Mouse (Mus musculus) ES-Bruce4 (cell line): Measurements from ENCODE around the gene Lrmda. TPM values are rescaled to one million over a fixed set of nuclear protein-coding genes. Genes with fewer than 3 reads are reported as not detected.

Source experiments
- H3K27ac ChIP-seq: 2 replicates; pipeline ENCODE4 v1.5.1; 2012; ENCODE audit warnings: low read length, inconsistent platforms; ENCODE audit not compliant: insufficient read depth
- H3K27me3 ChIP-seq: 2 replicates; pipeline ENCODE4 v1.6.1; 2012; ENCODE audit warnings: mild to moderate bottlenecking, low read length, inconsistent platforms; ENCODE audit not compliant: control insufficient read depth, poor library complexity, insufficient read depth, severe bottlenecking
- H3K36me3 ChIP-seq: 2 replicates; pipeline ENCODE4 v1.6.1; 2012; ENCODE audit warnings: inconsistent platforms, mild to moderate bottlenecking, low read length, moderate library complexity; ENCODE audit not compliant: control insufficient read depth, poor library complexity, insufficient read depth, severe bottlenecking
- H3K4me1 ChIP-seq: one replicate; pipeline ENCODE4 v1.8.1; 2011; ENCODE audit warnings: low read length; ENCODE audit not compliant: control insufficient read depth, insufficient read depth
- H3K4me3 ChIP-seq: 2 replicates; pipeline ENCODE4 v1.5.1; 2011; ENCODE audit warnings: low read depth, mild to moderate bottlenecking, low read length
- H3K9ac ChIP-seq: 2 replicates; pipeline ENCODE4 v1.6.1; 2012; ENCODE audit warnings: low read depth, mild to moderate bottlenecking, inconsistent platforms; ENCODE audit not compliant: poor library complexity, severe bottlenecking
- H3K9me3 ChIP-seq: replicated peaks from 2 replicates; pipeline ENCODE4 v1.6.1; 2012; ENCODE audit warnings: mild to moderate bottlenecking, low read length, inconsistent platforms; ENCODE audit not compliant: control insufficient read depth, poor library complexity, insufficient read depth, severe bottlenecking
- CTCF ChIP-seq: IDR thresholded peaks from one replicate; pipeline ENCODE4 v1.8.1; 2011; ENCODE audit warnings: low read depth, low read length
- EP300 ChIP-seq: IDR thresholded peaks from 2 replicates; pipeline ENCODE4 v1.6.1; 2011; ENCODE audit warnings: low read depth, low read length; ENCODE audit not compliant: insufficient read depth
- POLR2A ChIP-seq: IDR thresholded peaks from one replicate; pipeline ENCODE4 v1.8.1; 2011; ENCODE audit warnings: low read length; ENCODE audit not compliant: insufficient read depth
- polyA plus RNA-seq: library from polyadenylated mRNA; stranded (reverse); fragments of >200 nt; gene quantifications from 2 replicates; pipeline ENCODE4 v1.2.4, GENCODE M21; 2011; ENCODE audit warnings: low read depth; ENCODE audit not compliant: missing spikeins, insufficient read depth, insufficient read length

Gene Lrmda
- polyA plus RNA-seq, 1 experiment = not detected

GRCm38 (mm10) chr14:22649411-22649911, 629.9 kb downstream of the Lrmda start:
- H3K4me1 ChIP-seq = no peaks in the 10 kb centered on the region
- H3K27ac ChIP-seq = no peak overlapping the region
- H3K9me3 ChIP-seq = no peaks in the 10 kb centered on the region
- TF ChIP-seq POLR2A (no peak), CTCF (no peak), EP300 (no peak)
- H3K36me3 ChIP-seq = no peaks in the 10 kb centered on the region
- no peak overlapping the region for H3K4me3 ChIP-seq
- H3K9ac ChIP-seq = no peak overlapping the region
- H3K27me3 ChIP-seq = no peaks in the 10 kb centered on the region

DNA sequence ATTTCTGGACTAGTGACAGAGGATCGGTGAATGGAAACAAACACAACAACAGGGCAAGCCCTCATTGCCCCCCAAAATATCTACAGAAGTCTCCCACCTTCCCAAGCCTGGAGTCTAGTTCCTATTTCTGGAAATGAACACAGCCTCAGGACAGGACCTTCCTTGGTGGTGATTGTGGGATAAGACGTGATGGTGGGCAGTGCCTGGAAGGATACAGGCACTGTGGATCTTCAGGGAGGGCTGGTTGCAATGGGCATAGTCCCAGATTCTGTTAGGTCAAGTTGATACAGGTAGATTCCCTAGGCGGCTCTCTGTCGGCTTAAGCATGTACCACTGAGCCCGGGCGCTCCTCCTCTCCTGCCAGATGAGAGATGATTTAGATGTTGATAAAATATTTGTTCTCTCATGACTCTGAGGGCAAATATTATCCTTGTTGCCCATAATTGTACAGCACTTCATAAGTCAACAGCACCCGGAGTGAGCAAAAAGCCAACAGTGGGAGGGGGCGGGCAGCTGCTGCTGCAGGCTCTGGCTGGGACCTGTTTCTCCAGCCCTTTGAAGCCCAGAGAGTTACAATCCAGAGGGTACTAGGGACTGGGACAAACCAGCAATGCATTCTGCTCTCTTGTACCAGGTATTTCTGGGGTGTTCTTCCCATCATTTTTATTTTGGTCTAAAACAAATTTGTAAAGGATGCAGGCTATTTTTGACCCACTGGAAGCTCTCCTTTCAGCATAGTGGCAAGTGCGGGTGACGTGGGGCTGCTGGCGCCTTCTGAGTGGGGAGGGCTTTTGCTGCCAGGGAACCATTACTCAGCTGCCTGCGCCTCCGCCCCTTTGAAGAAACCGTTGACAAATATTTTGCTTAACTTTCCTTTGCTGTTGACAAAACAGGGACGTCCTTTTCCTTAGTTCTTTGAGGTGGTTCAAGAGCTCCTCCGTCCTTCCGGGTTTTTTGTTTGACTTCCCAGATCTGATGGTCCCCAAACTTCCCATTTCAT, 630.8 kb downstream of the Lrmda start:
- Histone ChIP-seq H3K9me3 (no peaks in the 10 kb centered on the region), H3K27ac (no peak overlapping the region), H3K4me1 (no peaks in the 10 kb centered on the region), H3K9ac (no peak overlapping the region), H3K4me3 (no peak overlapping the region), H3K27me3 (no peaks in the 10 kb centered on the region), H3K36me3 (no peaks in the 10 kb centered on the region)
- TF ChIP-seq CTCF (no peak), EP300 (no peak), POLR2A (no peak)

DNA sequence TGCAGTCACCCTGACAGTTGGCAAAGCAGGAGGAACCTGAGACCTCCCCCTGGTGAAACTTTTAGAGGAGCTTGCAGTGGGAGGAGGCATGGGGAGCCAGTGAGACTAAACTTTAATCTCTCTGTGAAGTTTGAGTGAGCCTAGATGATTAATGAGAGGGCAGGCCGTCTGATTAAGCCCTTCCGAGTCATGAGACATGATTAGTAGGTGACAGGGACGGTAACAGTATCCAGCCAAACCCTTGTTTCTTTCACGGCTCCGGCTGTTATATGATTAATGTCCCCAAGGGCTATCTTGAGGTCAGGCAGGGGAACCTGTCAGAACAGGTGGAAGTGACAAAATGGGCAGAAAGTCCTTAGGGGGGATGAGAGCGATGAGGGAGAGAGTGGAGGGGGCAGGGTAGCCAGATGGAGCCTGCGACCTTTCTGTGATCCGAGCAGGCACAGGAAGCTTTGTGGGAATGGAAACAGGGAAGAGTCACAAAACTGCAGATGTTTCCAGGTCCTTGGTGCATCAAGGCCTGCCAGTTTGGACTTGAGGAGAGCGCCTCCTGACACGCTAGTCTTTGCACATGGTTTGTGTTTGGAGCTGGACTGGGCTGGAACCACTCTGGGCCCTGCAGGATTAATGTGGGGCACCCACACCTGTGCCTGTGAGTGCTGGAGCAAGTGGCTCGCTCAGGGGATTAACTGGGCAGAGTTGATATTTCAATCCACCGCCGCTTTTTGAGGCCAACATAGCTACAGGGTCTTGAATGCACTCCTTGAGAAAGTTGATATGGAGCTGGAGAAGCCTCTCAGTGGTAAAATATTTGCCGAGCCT, 631.8 kb downstream of the Lrmda start:
- Histone ChIP-seq H3K4me1 (no peaks in the 10 kb centered on the region), H3K27me3 (no peaks in the 10 kb centered on the region), H3K36me3 (no peaks in the 10 kb centered on the region), H3K4me3 (no peak overlapping the region), H3K27ac (no peak overlapping the region), H3K9ac (no peak overlapping the region), H3K9me3 (no peaks in the 10 kb centered on the region)
- no peak for TF ChIP-seq CTCF
- TF ChIP-seq EP300 = no peak
- TF ChIP-seq POLR2A = no peak

- Histone ChIP-seq H3K9me3 (no peaks in the 10 kb centered on the region; the same call in 1 of the 2 replicates), H3K27ac (no peak overlapping the region), H3K27me3 (0 out of 2 replicates have a peak, but pooled peaks cover 1% of the 10 kb centered on the region), H3K4me3 (no peak overlapping the region), H3K4me1 (no peaks in the 10 kb centered on the region), H3K36me3 (no peaks in the 10 kb centered on the region), H3K9ac (no peak overlapping the region)
- TF ChIP-seq EP300 (no peak), CTCF (no peak), POLR2A (no peak)
Measured at GRCm38 (mm10) chr14:22662496-22662895, 643.0 kb downstream of the Lrmda start.

DNA sequence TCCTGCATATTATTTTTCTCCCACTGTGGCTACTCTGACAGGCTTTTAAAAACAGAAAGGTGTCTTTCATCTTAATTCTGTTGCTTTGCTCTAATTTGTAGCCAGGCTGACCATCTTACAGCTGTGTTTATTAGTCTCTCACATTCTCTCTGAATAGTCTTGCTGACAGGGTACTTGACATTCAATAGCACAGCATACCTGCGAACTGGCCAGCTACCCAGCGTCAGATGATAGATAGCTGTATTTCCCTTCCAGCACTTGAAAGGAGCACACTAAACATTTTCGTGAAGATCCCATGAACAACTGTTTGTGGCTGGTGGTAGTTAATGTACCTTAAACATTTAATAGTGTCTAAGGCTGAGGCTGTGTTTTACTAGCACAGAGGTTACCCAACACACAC, 646.9 kb downstream of the Lrmda start:
- Histone ChIP-seq H3K9ac (no peak overlapping the region), H3K4me3 (no peak overlapping the region), H3K4me1 (no peaks in the 10 kb centered on the region), H3K27ac (no peak overlapping the region), H3K27me3 (no peaks in the 10 kb centered on the region), H3K9me3 (no peaks in the 10 kb centered on the region), H3K36me3 (no peaks in the 10 kb centered on the region)
- TF ChIP-seq POLR2A = no peak

DNA sequence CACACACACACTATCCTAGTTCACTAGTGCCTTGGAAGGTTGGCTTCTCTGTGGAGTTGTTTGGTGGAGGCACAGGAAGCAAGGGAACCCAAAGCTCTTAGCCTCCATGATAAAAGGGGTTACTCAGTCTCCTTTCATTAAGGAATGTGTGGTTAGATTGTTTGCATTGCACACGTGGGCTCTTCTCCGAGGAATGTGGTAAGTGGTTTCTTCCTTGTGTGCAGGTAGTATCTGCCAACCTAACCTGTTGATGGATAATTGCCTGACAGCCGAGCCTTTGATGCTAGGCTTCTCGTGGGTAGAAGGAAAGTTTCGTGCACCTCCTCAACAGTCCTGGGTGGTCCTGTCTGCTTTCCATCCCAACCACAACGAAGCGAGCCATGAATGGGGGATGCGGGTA, 648.8 kb downstream of the Lrmda start:
- no peaks in the 10 kb centered on the region for H3K36me3 ChIP-seq
- no peaks in the 10 kb centered on the region for H3K9me3 ChIP-seq
- H3K27ac ChIP-seq = no peak overlapping the region
- H3K9ac ChIP-seq = no peak overlapping the region
- no peak overlapping the region for H3K4me3 ChIP-seq
- H3K27me3 ChIP-seq = no peaks in the 10 kb centered on the region
- no peaks in the 10 kb centered on the region for H3K4me1 ChIP-seq
- TF ChIP-seq POLR2A (no peak), CTCF (no peak), EP300 (no peak)
